Mouse (Mus musculus): Measurements from ENCODE around the gene Otulin. TPM values are rescaled to one million over a fixed set of nuclear protein-coding genes. Genes with fewer than 3 reads are reported as not detected.

The Otulin gene
- polyA plus RNA-seq, 1 experiment, result 16.4 TPM

DNA sequence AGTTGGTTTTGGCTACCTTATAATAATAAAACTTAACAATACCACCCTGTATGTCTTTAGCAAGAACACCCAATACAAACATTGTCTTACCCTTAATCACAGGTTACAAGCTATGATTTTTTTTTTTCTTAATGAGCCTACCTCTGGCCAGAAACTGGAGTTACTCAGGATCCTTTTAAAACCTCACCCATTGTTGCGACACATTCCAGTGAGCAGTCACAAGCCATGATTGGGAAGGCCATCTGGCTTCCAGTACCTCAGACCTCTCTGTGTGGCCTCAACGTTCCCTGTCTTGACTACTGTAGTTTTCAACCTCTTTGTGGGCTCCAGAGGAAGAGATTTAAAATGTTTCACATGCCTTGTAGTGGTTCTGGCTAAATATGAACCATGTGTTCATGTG lies 60.6 kb downstream of the Otulin start:
- H3K27ac ChIP-seq (replicated peaks; ENCODE audit: low read depth, low read length), result no peak overlapping the region
- H3K4me3 ChIP-seq (ENCODE audit: insufficient read depth, low read depth, low read length), result no peak overlapping the region
- no peaks in the 10 kb centered on the region for H3K4me1 ChIP-seq (ENCODE audit: control insufficient read depth, insufficient read depth, insufficient read length, low read length)

DNA sequence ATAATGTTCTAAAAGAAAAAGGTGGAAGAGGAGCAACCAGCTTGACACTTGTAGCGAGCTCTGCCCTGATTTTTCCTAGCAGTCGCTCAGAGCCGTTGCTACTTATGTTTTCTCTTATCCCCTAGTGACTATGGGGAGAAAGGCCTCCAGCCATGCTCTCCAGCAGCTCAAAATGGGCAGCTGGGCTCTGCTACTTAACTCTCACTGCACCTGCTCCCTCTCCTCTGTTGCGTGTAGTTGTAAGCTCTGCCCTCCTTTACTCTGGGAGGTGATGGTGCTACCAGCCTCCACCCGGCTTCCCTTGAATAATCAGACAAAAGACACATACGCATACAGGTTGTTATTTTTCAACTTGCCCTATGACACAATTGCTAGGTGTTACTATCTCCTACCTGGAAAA lies 62.1 kb downstream of the Otulin start:
- Histone ChIP-seq H3K4me3 (ENCODE audit: insufficient read depth, low read depth, low read length) (no peak overlapping the region), H3K4me1 (ENCODE audit: control insufficient read depth, insufficient read depth, insufficient read length, low read length) (peaks cover 3% of the 10 kb centered on the region), H3K27ac (replicated peaks; ENCODE audit: low read depth, low read length) (no peak overlapping the region)

DNA sequence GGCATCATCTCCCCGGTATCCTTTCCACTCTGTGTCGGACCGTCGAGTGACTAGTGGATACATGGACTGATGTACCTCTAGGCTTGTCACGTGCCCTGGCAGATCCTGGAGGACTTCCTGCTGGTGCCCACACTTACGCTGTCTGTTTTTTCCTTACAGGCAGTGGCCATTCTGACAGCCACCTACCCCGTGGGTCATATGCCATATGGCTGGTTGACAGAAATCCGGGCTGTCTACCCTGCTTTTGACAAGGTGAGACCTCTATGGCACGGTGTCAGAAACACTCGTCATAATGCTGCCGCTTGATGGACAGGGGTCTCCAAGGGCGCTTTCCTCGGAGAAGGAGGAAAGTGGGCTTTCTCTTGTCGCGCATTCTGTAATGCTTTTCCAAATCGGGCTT lies 63.1 kb downstream of the Otulin start:
- no peak overlapping the region for H3K4me3 ChIP-seq (ENCODE audit: insufficient read depth, low read depth, low read length)
- H3K4me1 ChIP-seq (ENCODE audit: control insufficient read depth, insufficient read depth, insufficient read length, low read length), result peaks cover 3% of the 10 kb centered on the region
- no peak overlapping the region for H3K27ac ChIP-seq (replicated peaks; ENCODE audit: low read depth, low read length)

DNA sequence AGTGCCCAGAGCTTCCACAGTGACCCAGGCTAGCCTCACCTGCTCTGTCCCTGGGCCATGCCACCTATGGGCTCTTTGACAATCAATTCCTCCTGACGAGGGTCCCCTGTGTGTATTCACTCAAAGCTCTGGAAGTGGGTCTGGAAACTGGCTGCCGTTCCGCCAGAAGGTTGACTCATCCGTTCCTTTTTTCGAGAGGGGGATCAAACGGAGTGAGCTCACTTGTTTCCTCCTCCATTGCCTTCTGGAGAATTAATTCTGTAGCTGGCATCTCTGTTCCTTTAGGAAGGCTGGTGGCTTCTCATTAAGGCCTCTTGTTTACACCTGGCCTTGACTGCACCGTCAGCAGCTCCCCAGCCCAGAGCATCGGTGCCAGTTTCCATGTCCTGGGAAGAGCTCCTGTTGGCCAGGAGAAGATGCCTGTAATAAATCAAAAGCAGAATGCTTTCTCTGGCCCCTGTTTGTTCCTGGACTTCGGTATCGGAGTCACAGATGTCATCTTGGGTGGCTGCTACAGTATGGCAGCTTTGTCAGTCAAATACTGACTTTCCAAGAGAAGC lies 64.8 kb downstream of the Otulin start:
- Histone ChIP-seq H3K4me1 (ENCODE audit: control insufficient read depth, insufficient read depth, insufficient read length, low read length) (peaks cover 3% of the 10 kb centered on the region), H3K27ac (replicated peaks; ENCODE audit: low read depth, low read length) (no peak overlapping the region), H3K4me3 (ENCODE audit: insufficient read depth, low read depth, low read length) (no peak overlapping the region)

DNA sequence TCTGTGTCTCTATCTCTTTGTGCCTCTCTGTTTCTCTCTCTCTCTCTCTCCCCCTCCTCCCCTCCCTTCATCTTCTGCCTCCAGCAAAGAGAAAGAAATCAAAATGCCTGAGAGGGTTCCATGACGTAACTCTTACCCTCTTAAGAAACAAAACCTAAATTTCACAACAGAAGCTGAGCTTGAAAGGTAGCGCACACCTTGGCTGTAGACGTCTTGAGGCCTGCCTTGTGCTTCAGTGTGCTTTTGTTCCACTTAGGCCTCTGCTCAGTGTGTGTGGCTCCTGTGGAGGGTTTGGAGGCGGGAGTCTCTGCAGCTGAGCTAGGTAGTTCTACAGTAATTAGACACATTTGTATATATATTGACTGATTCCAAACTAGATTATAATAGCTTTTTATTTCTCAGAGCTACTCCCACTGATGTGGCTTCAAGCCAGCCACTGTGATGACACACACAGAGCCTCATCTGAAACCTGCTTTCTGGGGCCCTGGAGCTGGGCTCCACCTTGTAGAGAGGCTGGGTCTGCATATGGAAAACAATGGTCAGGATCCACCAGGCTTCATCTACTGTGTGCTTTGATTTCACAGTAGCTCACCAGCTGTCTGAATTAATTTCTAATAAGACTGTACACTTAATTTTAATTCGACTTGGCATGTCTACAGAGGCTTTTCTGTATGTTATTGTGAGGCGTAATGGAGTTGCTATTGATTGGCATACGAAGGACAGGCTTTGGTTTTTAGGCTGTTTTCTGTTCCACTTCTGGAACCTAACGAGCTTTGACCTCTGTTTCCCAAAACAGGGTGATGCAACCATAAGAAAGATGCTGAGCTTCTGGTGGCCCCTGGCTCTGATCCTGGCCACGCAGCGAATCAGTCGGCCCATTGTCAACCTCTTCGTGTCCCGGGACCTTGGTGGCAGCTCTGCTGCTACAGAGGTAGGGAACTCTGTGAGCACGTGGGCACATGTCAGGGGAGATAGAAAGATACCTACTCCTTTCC lies 66.1 kb downstream of the Otulin start:
- Histone ChIP-seq H3K27ac (replicated peaks; ENCODE audit: low read depth, low read length) (peak overlapping the region; percentile 52), H3K4me3 (ENCODE audit: insufficient read depth, low read depth, low read length) (no peak overlapping the region), H3K4me1 (ENCODE audit: control insufficient read depth, insufficient read depth, insufficient read length, low read length) (peaks cover 3% of the 10 kb centered on the region)

DNA sequence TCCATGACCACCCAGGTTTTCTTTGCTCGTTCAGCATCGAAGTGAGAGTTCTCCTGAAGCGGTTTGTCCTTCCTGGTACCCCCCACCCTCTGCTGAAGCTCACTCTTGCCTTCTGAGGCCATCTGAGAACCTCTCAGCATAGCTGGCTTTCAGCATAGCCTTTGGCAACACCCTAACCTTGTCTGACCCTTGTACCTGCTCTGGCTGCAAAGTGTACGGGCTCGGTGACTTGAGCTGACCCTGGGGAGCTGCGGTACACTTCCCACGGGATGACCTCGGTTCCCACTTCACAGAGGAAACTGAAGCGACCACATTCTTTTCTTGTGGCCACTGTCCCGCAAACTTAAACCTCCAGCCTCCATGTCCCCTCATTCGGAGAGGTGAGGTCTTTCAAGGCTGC lies 70.2 kb downstream of the Otulin start:
- Histone ChIP-seq H3K27ac (replicated peaks; ENCODE audit: low read depth, low read length) (peak overlapping the region; percentile 11; the same call in 1 of the 2 replicates), H3K4me3 (ENCODE audit: insufficient read depth, low read depth, low read length) (no peak overlapping the region), H3K4me1 (ENCODE audit: control insufficient read depth, insufficient read depth, insufficient read length, low read length) (peaks cover 3% of the 10 kb centered on the region)

DNA sequence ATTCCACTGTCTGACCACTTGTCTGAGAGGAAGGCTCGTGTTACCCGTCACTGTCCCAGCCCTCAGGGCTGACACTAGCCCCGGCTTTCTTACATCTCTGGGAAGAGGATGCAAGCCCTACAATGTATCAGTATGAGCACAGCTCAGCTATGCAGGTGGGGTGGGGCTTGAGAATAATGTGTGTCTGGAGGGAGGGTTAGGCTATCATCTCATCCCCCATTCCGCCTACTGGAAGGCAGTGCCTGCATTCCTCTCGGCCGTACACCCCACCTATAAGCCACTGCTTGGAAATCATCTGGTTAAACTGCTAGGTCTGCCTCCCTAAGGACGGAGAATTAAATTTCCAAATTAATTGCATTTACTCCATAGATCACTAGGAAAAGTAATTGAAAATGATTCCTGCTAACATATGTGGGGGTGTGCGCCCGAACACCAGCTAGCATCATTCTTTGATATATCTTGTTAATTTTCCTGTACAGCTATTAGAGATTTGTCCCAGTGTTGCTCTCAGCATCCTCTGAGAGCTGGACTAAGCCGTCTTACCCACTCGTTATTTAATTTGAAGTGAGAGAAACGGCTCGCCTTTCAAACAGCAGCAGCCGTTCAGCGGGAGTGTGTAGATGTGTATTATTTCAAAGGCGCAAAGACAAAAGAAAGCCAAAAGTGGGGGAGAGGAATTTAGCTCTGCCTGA lies 71.9 kb downstream of the Otulin start:
- Histone ChIP-seq H3K4me1 (ENCODE audit: control insufficient read depth, insufficient read depth, insufficient read length, low read length) (no peaks in the 10 kb centered on the region), H3K27ac (replicated peaks; ENCODE audit: low read depth, low read length) (no peak overlapping the region), H3K4me3 (ENCODE audit: insufficient read depth, low read depth, low read length) (no peak overlapping the region)

DNA sequence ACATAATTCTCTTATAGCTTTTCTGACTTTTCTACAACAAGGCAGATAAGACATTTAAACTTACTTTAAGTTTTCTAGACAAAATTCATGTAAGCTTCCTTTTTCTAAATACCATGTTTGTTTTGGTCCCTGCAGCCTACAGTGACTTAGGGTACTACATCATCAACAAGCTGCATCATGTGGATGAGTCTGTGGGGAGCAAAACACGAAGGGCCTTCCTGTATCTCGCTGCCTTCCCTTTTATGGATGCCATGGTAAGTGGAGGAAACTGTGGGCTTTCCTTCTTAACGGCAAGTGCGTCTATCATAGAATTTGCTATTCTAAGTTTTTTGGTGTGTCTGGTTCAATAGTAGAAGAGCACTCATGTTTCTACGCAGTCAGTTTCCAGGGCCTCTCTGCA lies 76.9 kb downstream of the Otulin start:
- H3K4me3 ChIP-seq (ENCODE audit: insufficient read depth, low read depth, low read length), result no peak overlapping the region
- no peaks in the 10 kb centered on the region; the same call in 1 of the 2 replicates for H3K4me1 ChIP-seq (ENCODE audit: control insufficient read depth, insufficient read depth, insufficient read length, low read length)
- H3K27ac ChIP-seq (replicated peaks; ENCODE audit: low read depth, low read length), result no peak overlapping the region

DNA sequence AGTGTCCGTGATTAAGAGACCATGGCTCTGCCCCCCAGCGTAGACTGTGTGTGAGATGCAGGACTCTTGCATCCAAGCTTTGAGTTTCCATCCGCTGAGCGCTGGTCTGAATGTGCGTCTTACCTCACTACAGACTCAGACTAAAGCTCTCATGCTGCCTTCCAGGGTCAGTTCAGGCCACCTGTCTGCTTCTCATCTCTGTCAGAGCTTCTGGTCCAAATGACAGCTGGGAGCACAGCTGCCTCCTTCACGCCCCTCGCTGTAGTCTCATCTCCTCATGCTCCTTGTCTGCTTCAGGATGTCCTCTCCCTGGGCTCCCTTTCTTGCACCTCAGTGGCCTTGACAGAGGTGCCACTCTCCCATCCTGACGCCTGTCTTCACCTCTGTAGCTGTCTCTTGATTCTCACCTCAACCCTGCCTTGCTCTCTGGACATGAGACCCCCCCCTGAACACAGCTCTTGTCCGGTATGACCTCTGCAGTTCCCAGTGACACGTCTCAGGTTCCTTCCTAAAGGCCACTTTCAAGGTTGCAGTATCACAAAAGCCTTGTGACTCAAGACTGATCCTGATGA lies 78.3 kb downstream of the Otulin start:
- peaks cover 9% of the 10 kb centered on the region for H3K4me1 ChIP-seq (ENCODE audit: control insufficient read depth, insufficient read depth, insufficient read length, low read length)
- no peak overlapping the region for H3K27ac ChIP-seq (replicated peaks; ENCODE audit: low read depth, low read length)
- no peak overlapping the region for H3K4me3 ChIP-seq (ENCODE audit: insufficient read depth, low read depth, low read length)

DNA sequence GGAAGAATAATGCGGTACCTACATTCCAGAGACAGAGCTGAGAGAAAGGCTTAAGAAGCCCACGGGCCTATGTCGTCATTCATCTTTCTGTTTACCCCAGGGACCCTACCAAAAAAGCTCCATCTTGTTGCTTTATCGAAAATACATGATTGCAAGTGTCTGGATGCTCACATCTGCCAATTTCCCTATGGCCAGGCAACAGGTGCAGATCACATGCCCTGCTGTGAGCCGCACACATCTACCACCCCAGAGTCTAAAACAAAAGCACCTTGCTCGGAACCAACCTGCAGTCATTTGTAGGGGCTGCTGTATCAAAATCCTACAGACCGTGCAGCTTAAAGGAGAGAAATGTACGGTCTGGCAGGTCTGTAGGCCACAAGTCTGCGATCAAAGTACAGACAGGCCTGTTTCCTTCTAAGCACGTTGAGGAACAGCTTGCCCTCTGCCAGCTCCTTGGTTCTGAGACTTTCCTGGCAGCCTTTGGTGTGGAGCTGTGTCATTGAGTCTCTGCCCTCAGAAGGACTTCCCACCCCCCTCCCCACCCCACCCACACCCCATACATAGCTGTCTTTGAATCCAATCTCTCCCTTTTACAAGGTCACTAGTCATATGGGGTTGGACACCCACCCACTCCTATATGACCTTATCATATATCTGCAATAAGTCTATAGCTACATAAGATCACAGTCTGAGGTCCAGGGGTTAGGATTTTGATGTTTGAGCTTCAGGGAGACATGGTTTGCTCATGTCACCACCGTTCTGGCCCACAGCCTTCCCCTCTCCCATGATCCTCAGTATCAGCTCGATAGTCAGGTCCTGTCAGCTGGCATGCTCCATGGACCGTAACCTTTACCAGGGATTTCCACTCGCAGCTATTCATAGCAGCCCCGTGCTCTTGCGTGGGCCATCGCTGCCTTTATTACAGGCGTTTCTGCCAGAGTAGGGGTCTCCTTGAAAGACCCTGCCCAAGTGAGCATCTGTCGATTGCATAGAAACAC lies 79.1 kb downstream of the Otulin start:
- 0 out of 2 replicates have a peak overlapping the region, but pooled peaks have one; percentile 5 for H3K27ac ChIP-seq (replicated peaks; ENCODE audit: low read depth, low read length)
- H3K4me1 ChIP-seq (ENCODE audit: control insufficient read depth, insufficient read depth, insufficient read length, low read length), result peaks cover 11% of the 10 kb centered on the region
- H3K4me3 ChIP-seq (ENCODE audit: insufficient read depth, low read depth, low read length), result no peak overlapping the region

DNA sequence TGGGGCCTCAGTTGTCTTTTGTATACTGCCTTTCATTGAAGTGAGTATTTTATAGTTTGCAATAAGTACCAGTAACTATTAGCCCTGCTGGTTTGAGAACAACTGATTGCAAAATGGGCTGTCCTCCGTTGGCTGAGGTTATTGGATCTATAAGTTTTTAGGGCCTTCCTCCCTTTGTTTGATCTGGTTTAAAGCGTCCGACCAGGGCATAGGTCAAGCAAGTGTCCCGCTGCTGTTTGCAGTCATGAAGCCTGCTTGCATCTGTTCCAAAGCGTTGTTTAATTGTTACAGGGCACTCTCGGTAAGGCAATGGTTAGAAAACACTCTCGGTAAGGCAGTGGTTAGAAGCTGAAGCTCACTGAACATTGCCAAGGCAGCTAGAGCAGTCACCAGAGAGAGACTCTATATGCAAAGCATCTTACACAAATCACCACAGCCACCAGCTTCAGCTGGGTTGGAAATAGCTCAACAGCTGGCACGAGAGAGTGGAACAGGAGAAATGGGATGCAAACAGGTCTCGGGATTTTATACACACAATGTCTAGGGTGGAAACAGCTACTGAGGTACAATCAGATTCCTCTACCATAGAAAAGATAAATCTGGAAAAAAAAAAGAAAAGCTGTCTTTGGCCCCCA lies 80.0 kb downstream of the Otulin start:
- Histone ChIP-seq H3K4me1 (ENCODE audit: control insufficient read depth, insufficient read depth, insufficient read length, low read length) (peaks cover 11% of the 10 kb centered on the region), H3K4me3 (ENCODE audit: insufficient read depth, low read depth, low read length) (no peak overlapping the region), H3K27ac (replicated peaks; ENCODE audit: low read depth, low read length) (no peak overlapping the region)

DNA sequence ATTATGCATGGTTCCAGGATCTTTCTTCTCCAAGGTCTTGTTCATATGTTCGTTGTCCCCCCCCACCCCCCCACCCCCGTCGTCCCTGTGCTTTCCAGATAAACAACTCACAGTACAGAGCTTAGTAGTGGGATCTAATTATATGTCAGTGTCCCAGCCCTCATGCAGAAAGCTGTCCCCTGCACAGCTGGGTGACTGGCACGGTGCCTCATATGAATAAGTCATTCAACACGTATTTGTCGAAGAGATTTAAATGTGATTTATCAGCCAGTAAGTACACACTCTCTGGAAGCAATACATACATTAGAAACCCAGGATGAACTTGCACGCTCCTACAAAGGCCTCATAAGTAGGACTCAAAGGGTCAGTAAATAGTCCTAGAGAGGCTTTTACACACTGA lies 80.6 kb downstream of the Otulin start:
- H3K4me1 ChIP-seq (ENCODE audit: control insufficient read depth, insufficient read depth, insufficient read length, low read length), result peaks cover 11% of the 10 kb centered on the region
- no peak overlapping the region for H3K27ac ChIP-seq (replicated peaks; ENCODE audit: low read depth, low read length)

DNA sequence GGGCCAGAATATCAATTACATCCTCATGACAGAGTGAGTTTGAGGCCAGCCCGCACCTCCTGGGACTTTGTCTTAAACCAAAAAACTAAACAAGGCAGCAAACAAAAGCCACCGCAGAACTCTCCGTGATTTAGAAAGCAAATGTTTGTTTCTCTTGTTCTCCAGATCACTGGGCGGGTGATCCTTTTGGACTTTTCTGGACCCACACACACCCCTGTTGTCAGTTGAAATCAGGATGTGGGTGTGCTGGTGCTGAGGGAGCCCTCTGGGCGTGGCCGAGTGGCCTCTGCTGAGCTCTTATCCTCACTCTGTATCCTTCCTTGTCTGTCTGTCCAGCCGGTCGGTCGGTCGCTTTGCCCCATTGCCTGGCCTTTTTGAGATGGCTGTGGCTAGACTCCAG lies 81.4 kb downstream of the Otulin start:
- Histone ChIP-seq H3K4me1 (ENCODE audit: control insufficient read depth, insufficient read depth, insufficient read length, low read length) (peaks cover 11% of the 10 kb centered on the region), H3K4me3 (ENCODE audit: insufficient read depth, low read depth, low read length) (no peak overlapping the region), H3K27ac (replicated peaks; ENCODE audit: low read depth, low read length) (no peak overlapping the region)

More for the DNA sequence above, 80.6 kb downstream of the Otulin start:
- no peak overlapping the region for H3K4me3 ChIP-seq (ENCODE audit: insufficient read depth, low read depth, low read length)

DNA sequence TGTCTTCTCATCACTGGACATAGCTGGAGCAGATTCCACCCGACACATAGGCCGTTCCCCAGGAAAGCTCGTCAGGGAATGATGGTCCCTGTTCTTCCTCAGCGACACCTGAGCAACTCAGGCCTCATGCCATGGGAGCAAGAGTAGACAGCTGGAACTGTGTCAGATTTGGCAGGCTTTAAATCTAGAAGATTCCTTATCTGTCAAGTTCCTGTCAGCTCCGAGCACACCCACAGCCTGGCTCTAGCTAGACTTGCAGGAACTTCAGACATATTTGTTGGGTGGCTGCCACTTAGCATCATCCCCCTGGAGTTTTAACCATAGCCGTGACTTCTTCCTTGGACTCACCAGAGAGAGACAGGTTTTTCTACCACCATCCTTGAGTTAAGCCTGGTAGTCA lies 82.4 kb downstream of the Otulin start:
- no peak overlapping the region for H3K27ac ChIP-seq (replicated peaks; ENCODE audit: low read depth, low read length)

More for the DNA sequence above, 82.4 kb downstream of the Otulin start:
- peaks cover 11% of the 10 kb centered on the region for H3K4me1 ChIP-seq (ENCODE audit: control insufficient read depth, insufficient read depth, insufficient read length, low read length)
- no peak overlapping the region for H3K4me3 ChIP-seq (ENCODE audit: insufficient read depth, low read depth, low read length)

Measured in brown adipose tissue, adult 24 weeks (tissue).